Mouse (Mus musculus): Measurements from ENCODE around the gene Svop.

DNA sequence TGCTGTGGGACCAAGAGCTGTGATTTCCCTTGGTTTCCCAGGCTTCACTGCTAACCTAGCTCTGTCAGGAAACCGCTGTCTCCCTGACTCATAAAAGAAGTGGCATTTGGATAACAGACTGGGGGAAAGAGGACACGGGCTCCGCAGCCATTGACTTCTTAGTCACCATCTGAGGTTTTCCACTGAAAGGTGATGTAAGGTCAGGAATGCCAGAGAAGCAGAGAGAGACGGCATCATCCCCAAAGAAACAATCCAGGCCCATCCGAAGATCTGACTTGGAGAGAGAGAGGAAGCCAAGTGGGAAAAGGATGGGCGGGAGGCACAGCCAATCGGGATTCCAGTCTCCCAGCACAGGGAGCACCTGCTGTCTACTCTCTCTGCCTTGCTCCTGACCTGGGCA lies 100.2 kb downstream of the Svop start:
- TF ChIP-seq POLR2A (IDR thresholded peaks at IDR 0.05; ENCODE audit: control insufficient read depth in 1 of 2, insufficient read depth in 1 of 2, low read depth in 1 of 2, low read length in 2 of 2, poor library complexity in 1 of 2) (no peak), EP300 (IDR thresholded peaks at IDR 0.05; ENCODE audit: low read depth in 1 of 2, low read length in 2 of 2) (no peak), CHD2 (IDR thresholded peaks at IDR 0.05; ENCODE audit: low read length) (no peak), CTCF (IDR thresholded peaks at IDR 0.05 in 2 of 3, conservative IDR thresholded peaks at IDR 0.05 in 1 of 3; ENCODE audit: control insufficient read depth in 1 of 3, insufficient read depth in 1 of 3, low read depth in 2 of 3, low read length in 3 of 3, poor library complexity in 1 of 3, severe bottlenecking in 1 of 3) (no peak), ZC3H11A (IDR thresholded peaks at IDR 0.05; ENCODE audit: low read depth, low read length) (no peak), NRF1 (IDR thresholded peaks at IDR 0.05; ENCODE audit: insufficient read depth, low read depth, low read length, poor library complexity, severe bottlenecking) (no peak), RAD21 (IDR thresholded peaks at IDR 0.05; ENCODE audit: low read depth, low read length) (no peak), ETS1 (IDR thresholded peaks at IDR 0.05; ENCODE audit: low read depth, low read length) (no peak), GATA1 (IDR thresholded peaks at IDR 0.05; ENCODE audit: low read depth, low read length) (no peak), USF1 (IDR thresholded peaks at IDR 0.05; ENCODE audit: low read depth, low read length) (no peak), TAL1 (IDR thresholded peaks at IDR 0.05; ENCODE audit: low read length) (no peak), ZMIZ1 (IDR thresholded peaks at IDR 0.05; ENCODE audit: low read depth, low read length) (no peak), MAFK (IDR thresholded peaks at IDR 0.05; ENCODE audit: borderline replicate concordance, low read depth, low read length) (no peak)
